Mouse (Mus musculus) intestine, embryonic 14.5 days (tissue): Measurements from ENCODE around the gene AI854703. TPM values are rescaled to one million over a fixed set of nuclear protein-coding genes. Genes with fewer than 3 reads are reported as not detected.
"Not testable (repeated sequence)": the region's sequence is repeated elsewhere in the genome, so short reads cannot be mapped to it uniquely, and the experiment has no call there.

Experiments
- ATAC-seq: fragments of 200-750 bp; cut with Nextera tagmentation; replicated peaks from 2 replicates; pipeline ENCODE4 v1.8.0; 2017; ENCODE audit warnings: low read depth, moderate number of reproducible peaks, moderate TSS enrichment, moderate library complexity; ENCODE audit not compliant: low FRiP score, low TSS enrichment
- DNase-seq: peaks from one replicate; pipeline ENCODE4 v3.0.0-alpha.2; 2018; ENCODE audit warnings: low spot score
- H3K27ac ChIP-seq: fragments of 300-500 bp; sonication (generic); 2 replicates; pipeline ENCODE4 v1.5.1; 2014; ENCODE audit warnings: low read depth, mild to moderate bottlenecking, control low read depth
- H3K27me3 ChIP-seq: fragments of 300-500 bp; sonication (generic); replicated peaks from 2 replicates; pipeline ENCODE4 v1.6.1; 2014; ENCODE audit warnings: low read length, control low read depth; ENCODE audit not compliant: control insufficient read depth, insufficient read depth
- H3K36me3 ChIP-seq: fragments of 300-500 bp; sonication (generic); 2 replicates; pipeline ENCODE4 v1.6.1; 2014; ENCODE audit warnings: low read length, control low read depth; ENCODE audit not compliant: control insufficient read depth, insufficient read depth
- H3K4me1 ChIP-seq: fragments of 300-500 bp; sonication (generic); replicated peaks from 2 replicates; pipeline ENCODE4 v1.6.1; 2014; ENCODE audit warnings: low read length, control low read depth, mixed read lengths; ENCODE audit not compliant: control insufficient read depth, insufficient read depth
- H3K4me2 ChIP-seq: fragments of 300-500 bp; sonication (generic); 2 replicates; pipeline ENCODE4 v1.6.1; 2014; ENCODE audit warnings: low read length
- H3K4me3 ChIP-seq: fragments of 300-500 bp; sonication (generic); 2 replicates; pipeline ENCODE4 v1.5.1; 2014; ENCODE audit warnings: low read depth, low read length, control low read depth, mixed read lengths
- H3K9ac ChIP-seq: fragments of 300-500 bp; sonication (generic); 2 replicates; pipeline ENCODE4 v1.6.1; 2014; ENCODE audit warnings: mild to moderate bottlenecking, low read length
- H3K9me3 ChIP-seq: fragments of 300-500 bp; sonication (generic); 2 replicates; pipeline ENCODE4 v1.6.1; 2016; ENCODE audit warnings: low read length, control low read depth; ENCODE audit not compliant: control insufficient read depth
- WGBS: fragments of 180-500 bp; shearing (Covaris S2); extraction: QIAGEN DNeasy Blood & Tissue Kit; methylation state at CpG from one replicate; pipeline ENCODE4 v1.1.7; 2014; 5-methylcytosine and 5-hydroxymethylcytosine counted together
- polyA plus RNA-seq: library from polyadenylated mRNA; unstranded; fragments of >200 nt; fragmentation: Nextera tagmentation; extraction: Ambion mirVana; gene quantifications from 2 replicates; pipeline ENCODE4 v1.2.1, GENCODE M21; 2014

Gene AI854703
- polyA plus RNA-seq, 1 experiment from 2014 or later: 0.70 TPM

DNA sequence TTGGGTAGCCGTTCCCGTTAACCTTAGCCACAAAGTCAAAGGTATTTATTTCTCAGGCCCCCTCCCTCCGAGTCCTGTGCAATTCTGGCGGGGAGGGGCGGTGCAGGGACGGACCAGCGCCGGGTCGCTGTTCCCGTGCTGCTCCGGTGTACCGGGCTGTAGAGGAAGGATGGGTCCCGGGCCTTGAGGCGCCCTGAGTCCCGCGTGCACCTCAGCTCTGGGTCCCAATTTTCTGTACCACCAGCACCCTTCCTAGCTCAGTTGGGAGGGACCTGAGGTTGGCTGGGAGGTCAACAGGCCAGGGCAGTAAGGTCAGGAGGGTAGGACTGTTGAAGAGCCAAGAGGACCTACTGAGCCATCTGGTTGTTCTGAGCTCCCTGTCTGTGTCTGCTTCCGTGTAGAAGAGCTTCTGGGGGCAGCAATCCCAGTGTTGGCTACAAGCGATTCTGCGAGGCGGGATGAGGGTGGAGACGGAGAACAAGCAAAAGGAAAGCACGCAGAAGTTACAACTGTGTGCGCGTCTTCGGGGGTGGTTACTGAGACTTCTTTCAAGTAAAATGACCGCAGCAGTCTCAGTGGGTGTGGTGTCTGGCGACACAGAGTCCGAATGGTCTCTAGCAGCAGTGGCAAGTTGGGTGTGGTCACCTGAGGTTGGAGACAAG is 24.4 kb upstream of the AI854703 start:
- Histone ChIP-seq H3K4me3 (peak overlapping the region; percentile 77), H3K9me3 (peaks cover 12% of the 10 kb centered on the region), H3K4me2 (peak overlapping the region; percentile 95), H3K36me3 (peaks cover 30% of the 10 kb centered on the region), H3K4me1 (peaks cover 9% of the 10 kb centered on the region), H3K27ac (peak overlapping the region; percentile 73), H3K9ac (peak overlapping the region; percentile 76), H3K27me3 (no peaks in the 10 kb centered on the region)
- ATAC-seq (peak; percentile 78), DNase-seq (no peak)
- WGBS: 2% methylated on average over 28 of the region's 28 CpGs

DNA sequence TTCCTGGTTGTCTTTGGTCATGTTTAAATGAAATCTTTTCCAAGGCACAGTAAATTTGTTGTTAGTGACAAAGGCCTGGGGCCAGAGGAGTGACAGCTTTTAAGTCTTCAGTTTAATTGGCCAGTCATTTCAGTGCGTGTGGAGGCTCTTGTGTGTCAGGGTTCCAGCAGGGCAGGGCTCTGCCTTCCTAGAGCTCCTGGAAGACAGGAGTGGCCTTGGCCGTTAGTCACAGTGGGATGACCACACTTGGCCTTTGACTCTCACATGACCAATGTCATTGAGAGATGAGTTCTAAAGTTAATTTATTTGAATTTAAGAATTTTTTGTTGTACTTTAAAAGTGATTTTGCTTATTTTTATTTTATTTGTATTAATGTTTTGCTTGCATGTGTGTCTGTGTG is 18.4 kb upstream of the AI854703 start:
- 71% methylated on average over 2 of the region's 2 CpGs for WGBS

DNA sequence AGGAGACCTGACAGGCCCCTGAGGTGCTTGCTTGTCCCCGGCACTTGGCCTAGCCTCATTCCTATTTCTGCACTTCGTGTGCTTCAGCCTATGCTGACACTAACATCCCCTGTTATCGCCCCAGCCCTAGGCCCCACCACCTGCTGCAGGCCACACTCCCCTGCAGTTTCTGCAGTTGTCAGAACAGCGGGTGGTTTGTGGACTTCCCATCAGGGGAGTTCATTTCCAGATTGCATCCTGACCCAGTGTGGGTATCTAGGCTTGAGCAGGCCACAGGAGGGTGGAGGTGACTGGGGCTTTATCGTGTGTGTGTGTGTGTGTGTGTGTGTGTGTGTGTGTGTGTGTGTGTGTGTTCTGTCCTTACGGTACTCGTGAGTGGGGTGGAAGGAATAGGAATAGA is 17.1 kb upstream of the AI854703 start:
- WGBS: 60% methylated on average over 6 of the region's 7 CpGs
- H3K27ac ChIP-seq: no peak overlapping the region

More for the DNA sequence above, 18.4 kb upstream of the AI854703 start:
- no peaks in the 10 kb centered on the region for H3K36me3 ChIP-seq
- H3K9me3 ChIP-seq: no peaks in the 10 kb centered on the region
- DNase-seq (no peak), ATAC-seq (no peak)
- no peak overlapping the region for H3K4me2 ChIP-seq
- H3K27me3 ChIP-seq: no peaks in the 10 kb centered on the region
- H3K9ac ChIP-seq: no peak overlapping the region
- H3K4me1 ChIP-seq: no peaks in the 10 kb centered on the region
- H3K27ac ChIP-seq: no peak overlapping the region
- no peak overlapping the region for H3K4me3 ChIP-seq

DNA sequence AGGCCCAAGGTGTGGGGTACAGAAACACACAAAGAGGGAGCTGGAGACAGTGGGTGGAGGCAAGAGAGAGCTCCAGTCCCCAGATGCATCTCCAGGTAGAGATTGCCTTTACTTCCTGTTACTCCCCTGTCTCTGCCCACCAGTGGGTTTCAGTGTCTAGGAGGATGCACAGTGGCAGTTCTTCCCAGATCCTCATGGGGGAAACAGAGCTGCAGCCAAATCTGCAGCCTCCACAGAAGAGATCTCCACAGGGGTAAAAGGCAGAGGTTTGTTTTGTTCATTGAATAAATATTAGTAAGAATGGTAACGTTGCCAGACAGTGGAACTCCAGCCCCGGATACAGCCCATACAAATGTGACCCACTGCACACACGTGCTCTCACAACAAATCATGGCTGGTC is 15.9 kb upstream of the AI854703 start:
- WGBS: 44% methylated on average over 3 of the region's 3 CpGs
- H3K4me2 ChIP-seq: no peak overlapping the region
- H3K9ac ChIP-seq: no peak overlapping the region
- ATAC-seq: no peak
- no peaks in the 10 kb centered on the region for H3K27me3 ChIP-seq
- no peak for DNase-seq
- peaks cover 7% of the 10 kb centered on the region; the same call in 1 of the 2 replicates for H3K36me3 ChIP-seq
- no peak overlapping the region for H3K4me3 ChIP-seq
- no peak overlapping the region for H3K27ac ChIP-seq
- H3K9me3 ChIP-seq: no peaks in the 10 kb centered on the region
- H3K4me1 ChIP-seq: no peaks in the 10 kb centered on the region

More for the DNA sequence above, 17.1 kb upstream of the AI854703 start:
- no peak for ATAC-seq
- H3K4me3 ChIP-seq: no peak overlapping the region
- no peaks in the 10 kb centered on the region for H3K4me1 ChIP-seq
- H3K36me3 ChIP-seq: peaks cover 7% of the 10 kb centered on the region; the same call in 1 of the 2 replicates
- no peak overlapping the region for H3K4me2 ChIP-seq
- no peaks in the 10 kb centered on the region for H3K27me3 ChIP-seq
- H3K9me3 ChIP-seq: no peaks in the 10 kb centered on the region
- no peak overlapping the region for H3K9ac ChIP-seq
- DNase-seq: no peak

DNA sequence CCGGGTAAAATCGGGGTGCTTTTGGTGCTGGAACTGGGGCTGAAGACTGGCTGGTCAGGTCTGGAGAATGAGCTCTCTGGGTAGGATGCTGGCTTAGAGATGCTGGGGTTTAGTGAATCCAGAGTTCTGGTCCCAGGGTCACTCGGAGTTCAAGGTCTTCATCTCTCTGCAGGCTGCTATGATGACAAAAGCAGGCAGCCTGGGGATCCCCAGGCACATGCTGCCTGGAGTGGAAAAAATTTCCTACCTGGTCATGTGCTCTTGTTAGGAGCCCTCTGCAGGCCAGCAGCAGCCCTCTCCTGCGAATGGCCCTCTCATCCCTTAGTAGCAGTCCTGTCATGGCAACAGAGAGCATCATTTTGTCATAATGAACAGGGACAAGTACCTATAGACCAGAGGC is 13.1 kb upstream of the AI854703 start:
- H3K36me3 ChIP-seq: peaks cover 7% of the 10 kb centered on the region; the same call in 1 of the 2 replicates
- no peaks in the 10 kb centered on the region for H3K9me3 ChIP-seq
- H3K27ac ChIP-seq: no peak overlapping the region
- no peaks in the 10 kb centered on the region for H3K27me3 ChIP-seq
- no peak overlapping the region for H3K9ac ChIP-seq
- H3K4me3 ChIP-seq: no peak overlapping the region
- WGBS: 82% methylated on average over 4 of the region's 4 CpGs
- no peak for DNase-seq
- no peaks in the 10 kb centered on the region for H3K4me1 ChIP-seq
- H3K4me2 ChIP-seq: no peak overlapping the region
- ATAC-seq: no peak

DNA sequence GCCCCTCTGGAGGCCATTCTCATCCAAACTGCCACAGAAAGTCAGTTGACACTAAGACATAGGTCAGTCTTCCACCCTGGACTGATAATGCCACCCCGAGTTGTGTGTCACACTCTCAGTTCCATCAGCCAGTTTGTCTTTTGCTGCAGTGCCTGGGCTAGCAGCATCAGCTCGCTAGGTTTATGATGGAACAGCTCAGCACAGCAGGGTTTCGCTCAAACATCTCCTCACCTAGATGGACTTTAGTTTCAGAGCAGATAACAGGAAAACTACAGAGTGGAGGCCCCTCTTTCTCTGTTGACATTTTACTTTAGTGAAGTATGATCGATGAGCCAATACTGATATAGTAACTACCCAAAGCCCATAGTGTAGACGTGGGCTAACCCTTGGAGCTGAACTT is 11.8 kb upstream of the AI854703 start:
- no peak overlapping the region for H3K4me2 ChIP-seq
- no peaks in the 10 kb centered on the region for H3K4me1 ChIP-seq
- no peak overlapping the region for H3K27ac ChIP-seq
- peaks cover 16% of the 10 kb centered on the region for H3K36me3 ChIP-seq
- no peak for ATAC-seq
- WGBS: 89% methylated on average over 5 of the region's 5 CpGs
- no peaks in the 10 kb centered on the region for H3K9me3 ChIP-seq
- no peak overlapping the region for H3K4me3 ChIP-seq
- no peak overlapping the region for H3K9ac ChIP-seq
- no peaks in the 10 kb centered on the region for H3K27me3 ChIP-seq
- DNase-seq: no peak

DNA sequence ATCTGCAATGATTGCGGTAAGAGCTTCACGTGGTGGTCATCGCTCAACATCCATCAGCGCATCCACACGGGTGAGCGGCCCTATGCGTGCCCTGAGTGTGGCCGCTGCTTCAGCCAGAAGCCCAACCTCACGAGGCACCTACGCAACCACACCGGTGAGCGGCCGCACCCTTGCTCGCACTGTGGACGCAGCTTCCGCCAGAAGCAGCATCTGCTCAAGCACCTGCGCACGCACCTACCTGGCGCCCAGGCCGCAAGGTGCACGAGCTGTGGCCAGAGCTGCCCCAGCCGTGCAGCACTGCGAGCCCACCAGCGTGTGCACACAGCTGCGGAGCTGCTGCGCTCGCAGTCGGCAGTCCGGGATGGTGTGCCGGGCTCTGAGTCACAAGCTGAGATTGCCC is 6.5 kb upstream of the AI854703 start:
- Histone ChIP-seq H3K4me1 (no peaks in the 10 kb centered on the region), H3K27me3 (no peaks in the 10 kb centered on the region), H3K36me3 (peaks cover 24% of the 10 kb centered on the region), H3K27ac (no peak overlapping the region), H3K4me2 (no peak overlapping the region), H3K4me3 (no peak overlapping the region), H3K9me3 (no peaks in the 10 kb centered on the region), H3K9ac (no peak overlapping the region)
- no peak for ATAC-seq
- 93% methylated on average over 30 of the region's 30 CpGs for whole genome bisulfite sequencing
- no peak for DNase-seq

DNA sequence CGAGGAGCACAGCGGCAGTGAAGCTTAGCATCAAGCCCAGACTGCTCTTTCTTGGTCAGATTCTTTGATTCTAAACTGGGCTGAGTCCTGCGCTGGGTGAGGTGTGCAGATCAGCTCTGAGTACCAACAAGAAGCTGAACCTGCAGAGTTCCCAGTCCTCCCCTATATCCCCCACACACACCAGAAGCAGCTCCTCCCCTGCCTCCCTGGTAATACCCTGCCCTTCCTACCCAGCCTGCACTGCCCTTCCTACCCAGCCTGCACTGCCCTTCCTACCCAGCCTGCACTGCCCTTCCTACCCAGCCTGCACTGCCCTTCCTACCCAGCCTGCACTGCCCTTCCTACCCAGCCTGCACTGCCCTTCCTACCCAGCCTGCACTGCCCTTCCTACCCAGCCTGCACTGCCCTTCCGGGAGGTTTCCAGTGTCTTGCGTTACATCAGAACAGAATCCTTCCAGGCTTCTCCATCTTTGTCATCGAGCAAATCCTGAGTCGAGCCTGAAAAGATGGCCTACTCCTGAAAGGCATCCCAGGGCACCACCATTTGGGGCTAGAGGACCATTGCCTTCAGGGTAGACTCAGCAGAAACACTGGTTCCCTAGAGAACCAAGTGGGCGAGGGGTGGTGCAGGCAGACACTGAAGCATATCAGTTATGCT is 4.2 kb upstream of the AI854703 start:
- not testable (repeated sequence) for H3K9ac ChIP-seq, ATAC-seq, DNase-seq, H3K4me2 ChIP-seq, H3K9me3 ChIP-seq, H3K4me3 ChIP-seq, H3K27ac ChIP-seq, H3K4me1 ChIP-seq
- Histone ChIP-seq H3K27me3 (peaks cover 14% of the 10 kb centered on the region), H3K36me3 (peaks cover 24% of the 10 kb centered on the region)
- WGBS: 87% methylated on average over 8 of the region's 8 CpGs

DNA sequence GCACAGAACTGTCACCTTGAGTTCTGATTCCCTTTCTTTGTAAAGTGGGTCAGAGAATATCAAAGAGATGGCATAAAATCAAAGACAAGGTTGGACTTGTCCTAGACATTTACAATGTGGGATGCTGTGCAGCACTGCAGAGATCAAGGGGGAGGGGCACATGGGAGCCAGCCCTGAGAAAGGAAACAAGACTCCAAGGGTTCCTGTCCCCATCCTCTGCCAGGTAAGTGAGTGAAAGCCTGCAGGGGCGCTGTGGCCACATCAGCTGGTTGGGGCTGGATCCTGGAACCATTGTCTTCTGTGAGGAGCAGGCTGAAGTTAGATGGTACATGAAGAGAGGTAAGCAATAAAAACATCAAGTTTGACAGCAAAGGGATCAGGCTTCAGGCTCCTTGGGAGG is 3.1 kb upstream of the AI854703 start:
- Histone ChIP-seq H3K9ac (no peak overlapping the region), H3K4me2 (no peak overlapping the region), H3K4me3 (no peak overlapping the region), H3K9me3 (no peaks in the 10 kb centered on the region), H3K27ac (no peak overlapping the region), H3K4me1 (0 out of 2 replicates have a peak, but pooled peaks cover 2% of the 10 kb centered on the region), H3K27me3 (peaks cover 26% of the 10 kb centered on the region), H3K36me3 (peaks cover 24% of the 10 kb centered on the region)
- DNase-seq: no peak
- 50% methylated on average over 1 of the region's 1 CpGs for WGBS
- ATAC-seq: no peak
